ENCODE assay signal across 1 mouse cellular context in the genomic region with DNA sequence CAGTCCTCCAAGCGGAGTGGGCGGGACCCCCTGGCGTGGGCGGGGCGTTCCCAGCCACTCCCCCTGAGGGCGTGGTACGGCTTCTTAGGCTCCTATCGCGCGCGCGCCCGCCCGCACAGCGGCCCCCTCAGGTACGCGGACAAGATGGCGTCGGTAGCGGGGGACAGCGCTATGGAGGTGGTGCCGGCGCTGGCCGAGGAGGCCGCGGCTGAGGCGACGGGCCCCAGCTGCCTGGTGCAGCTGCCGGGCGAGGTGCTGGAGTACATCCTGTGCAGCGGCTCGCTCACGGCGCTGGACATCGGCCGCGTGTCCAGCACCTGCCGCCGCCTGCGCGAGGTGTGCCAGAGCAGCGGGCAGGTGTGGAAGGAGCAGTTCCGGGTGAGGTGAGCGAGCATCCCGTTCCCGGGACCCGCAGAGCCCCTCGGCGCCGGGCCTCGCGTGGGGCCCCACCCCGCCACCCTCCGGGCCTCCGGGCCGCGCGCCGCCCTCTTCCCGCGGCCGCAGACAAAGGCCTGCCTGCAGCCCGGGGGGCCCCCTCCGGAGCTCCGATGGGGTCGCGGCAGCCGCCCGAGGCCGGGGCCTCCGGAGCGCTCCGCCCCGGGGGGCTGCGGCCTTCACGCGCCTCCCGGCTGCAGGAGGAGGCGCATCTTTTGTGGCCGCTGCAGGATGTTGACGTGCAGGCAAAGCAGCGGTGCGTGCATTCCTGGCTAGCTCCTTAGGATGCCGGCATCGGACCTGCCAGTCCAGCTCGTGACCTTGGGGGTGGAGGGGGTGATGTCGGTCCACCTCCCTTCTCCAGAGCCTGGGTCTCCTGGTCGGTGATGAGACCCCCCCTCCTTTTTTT.
TF ChIP-seq lines count a peak whose summit lies in the region.

A gene (plus strand): TSS at position 74 of the 844 bp plus-strand sequence.

TF ChIP-seq in CH12.LX, 34 proteins besides CTCF, POLR2A, EP300 and RAD21 (continued from another document):
- TF ChIP-seq ETS1 (conservative IDR thresholded peaks at IDR 0.05; ENCODE audit: low read depth, low read length) (no peak), MAX (IDR thresholded peaks at IDR 0.05; ENCODE audit: low read length) (peak; percentile 57; the same call in 1 of the 2 replicates), SMC3 (IDR thresholded peaks at IDR 0.05; ENCODE audit: low read depth, low read length) (no peak), JUN (IDR thresholded peaks at IDR 0.05; ENCODE audit: insufficient read depth, low read depth, low read length) (no peak), MXI1 (IDR thresholded peaks at IDR 0.05; ENCODE audit: low read depth, low read length) (peak; percentile 31), NELFE (IDR thresholded peaks at IDR 0.05; ENCODE audit: low read depth, low read length) (peak; percentile 76), HCFC1 (IDR thresholded peaks at IDR 0.05; ENCODE audit: low read depth, low read length) (peak; percentile 43; the same call in 1 of the 2 replicates), MYC (IDR thresholded peaks at IDR 0.05; ENCODE audit: low read depth, low read length) (no peak), MEF2A (IDR thresholded peaks at IDR 0.05; ENCODE audit: borderline replicate concordance, low read depth, low read length) (0 out of 2 replicates have a peak, but pooled peaks have one; percentile 11), USF2 (conservative IDR thresholded peaks at IDR 0.05; ENCODE audit: low read depth, low read length) (no peak), NRF1 (IDR thresholded peaks at IDR 0.05; ENCODE audit: low read depth, low read length) (peak; percentile 70), SIN3A (IDR thresholded peaks at IDR 0.05; ENCODE audit: low read length) (peak; percentile 85; the same call in 1 of the 2 replicates), JUND (conservative IDR thresholded peaks at IDR 0.05; ENCODE audit: low read depth, low read length) (no peak), ZNF384 (IDR thresholded peaks at IDR 0.05; ENCODE audit: low read depth, low read length) (no peak), TCF12 (IDR thresholded peaks at IDR 0.05; ENCODE audit: low read depth, low read length) (peak; percentile 81), PAX5 (IDR thresholded peaks at IDR 0.05; ENCODE audit: low read length) (no peak)
